Mouse (Mus musculus): ENCODE measurements at regions not wholly inside any gene's neighbourhood (a gene's known extent, or its start where the extent isn't known, plus 50 kb on each side); places are given as distances from the start of the nearest gene placed in this dataset. TPM values are rescaled to one million over a fixed set of nuclear protein-coding genes. Genes with fewer than 3 reads are reported as not detected.

Small RNA genes lying in the stretch of these regions (microRNA-seq; reads per million reads assigned to microRNA genes)
- not detected for gene Gm24275
